Mouse (Mus musculus) adrenal gland, postnatal 10 days (tissue): ENCODE results near the gene Gm8251. TPM values are rescaled to one million over a fixed set of nuclear protein-coding genes. Genes with fewer than 3 reads are reported as not detected.
A peak's percentile ranks its signal among the peaks of the same experiment; 100 is the strongest.

Source experiments
- DNase-seq: peaks from one replicate; pipeline ENCODE4 v3.0.0; 2021; ENCODE audit warnings: mixed read lengths
- long read RNA-seq, 2 experiments: library from polyadenylated mRNA; stranded (forward); transcript quantifications; one replicate each; pipeline ENCODE4 v2.0.0; 2021
- total RNA-seq, 2 experiments: library from RNA; stranded (reverse); gene quantifications; 2 replicates each; pipeline ENCODE4 v1.2.3; 2021

Gm8251 gene
- total RNA-seq, result under 1 TPM in 1 of 2 experiments, not detected in 1; 0.03 TPM
- long read RNA-seq, experiment 1, result 0 reads
- long read RNA-seq, experiment 2, result 0 reads

GRCm38 (mm10) chr1:44061836-44062235, at the start of gene Gm8251:
Gene Gm8251, minus strand, starts transcription at chr1:44061936.
- no peak for DNase-seq

- no peak for DNase-seq
Observed at GRCm38 (mm10) chr1:44102939-44103338, 41.2 kb upstream of the Gm8251 start.

DNA sequence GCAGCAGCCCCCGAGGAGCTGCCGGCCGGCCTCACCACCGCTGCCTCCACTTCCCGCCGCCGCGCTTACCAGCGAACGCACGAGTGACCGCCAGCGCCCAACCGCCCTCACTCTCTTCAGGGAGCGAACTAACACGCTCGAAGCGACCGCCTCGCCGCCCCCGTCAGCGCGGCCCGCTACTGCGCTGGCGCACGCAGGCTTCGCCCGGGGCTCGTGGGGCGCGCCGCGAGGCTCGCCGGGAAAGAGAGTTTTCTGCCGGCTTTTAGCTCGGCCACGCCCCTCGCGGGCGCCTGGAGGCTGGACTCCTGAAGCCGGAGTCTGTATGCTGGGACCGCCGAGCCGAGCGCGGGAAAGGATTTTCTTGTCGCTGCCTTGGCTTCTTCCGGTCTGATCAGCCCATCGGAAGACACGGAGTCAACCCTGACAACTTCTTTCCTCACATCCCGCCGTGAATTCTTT, 40.6 kb upstream of the Gm8251 start, which contains the start of gene Tex30:
Tex30 (minus strand) TSS at position 183 of the 459 bp plus-strand sequence.
- peak; percentile 97 for DNase-seq

DNA sequence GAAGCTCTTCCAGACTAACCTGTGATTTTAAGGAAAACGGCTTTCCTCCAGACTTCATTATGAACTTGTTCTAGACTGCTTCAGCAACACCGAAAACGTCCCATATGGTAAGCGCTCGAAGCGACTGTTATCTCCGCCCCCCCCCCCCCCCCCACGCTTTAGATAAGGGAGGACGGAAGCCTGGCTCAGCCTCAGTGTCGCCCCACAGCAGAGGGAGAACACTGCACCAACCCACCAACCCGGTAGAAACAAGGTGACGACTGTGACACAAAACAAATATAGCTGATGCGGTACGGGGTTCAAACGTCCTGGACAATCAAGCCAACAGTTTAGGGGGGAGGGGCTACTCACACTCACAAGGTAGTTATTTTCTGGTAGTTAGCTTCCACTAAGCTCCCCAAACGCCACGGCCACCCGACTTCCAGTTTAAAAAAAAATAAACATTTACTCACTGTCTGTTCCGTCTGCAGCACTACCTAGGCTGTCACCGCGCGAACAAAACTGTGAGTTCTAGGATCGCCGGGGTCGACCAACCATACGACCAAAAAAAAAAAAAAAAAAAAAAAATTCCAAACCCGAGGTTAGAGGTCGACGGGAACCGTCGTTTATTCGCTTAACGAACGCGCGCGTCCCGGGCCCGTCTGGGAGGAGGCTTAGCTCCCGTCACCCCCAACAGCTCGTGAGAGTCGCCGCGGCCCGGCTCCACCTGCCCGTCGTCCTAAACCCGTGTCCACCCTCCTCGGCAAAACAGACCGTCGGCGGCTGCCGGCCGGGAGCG, 39.9 kb upstream of the Gm8251 start:
- peak; percentile 39 for DNase-seq

- DNase-seq, result peak; percentile 76
Observed at GRCm38 (mm10) chr1:44064625-44065024, 2.9 kb upstream of the Gm8251 start.

- no peak for DNase-seq
Observed at GRCm38 (mm10) chr1:44063439-44063838, 1.7 kb upstream of the Gm8251 start.

- DNase-seq, result no peak
Observed at GRCm38 (mm10) chr1:44057805-44058204, 3.9 kb downstream of the Gm8251 start.

GRCm38 (mm10) chr1:44046556-44046955, 15.2 kb downstream of the Gm8251 start:
- peak; percentile 77 for DNase-seq

DNA sequence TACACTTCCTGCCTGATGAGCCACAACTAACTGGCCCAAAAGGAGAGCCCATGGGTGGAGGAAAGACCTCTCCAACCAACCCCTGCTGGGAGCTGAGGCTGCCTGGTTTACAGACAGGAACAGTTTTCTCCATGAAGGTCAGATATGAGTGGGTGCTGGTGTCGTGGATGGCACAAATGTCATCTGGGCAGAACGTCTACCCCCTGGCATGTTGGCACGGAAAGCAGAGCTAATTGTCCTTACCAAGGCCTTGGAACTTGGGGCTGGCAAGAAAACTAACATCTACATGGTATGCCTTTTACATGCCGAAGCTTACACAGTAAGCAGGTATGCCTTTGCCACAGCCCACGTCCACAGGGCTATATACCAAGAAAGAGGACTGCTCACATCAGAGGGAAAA, 16.0 kb downstream of the Gm8251 start:
- peak; percentile 42 for DNase-seq

GRCm38 (mm10) chr1:44042555-44042915, 19.2 kb downstream of the Gm8251 start:
- no peak for DNase-seq

- peak; percentile 78 for DNase-seq
Observed at GRCm38 (mm10) chr1:44041797-44042554, 19.8 kb downstream of the Gm8251 start.

GRCm38 (mm10) chr1:44032948-44033347, 28.8 kb downstream of the Gm8251 start:
- DNase-seq, result no peak

- DNase-seq, result no peak
Observed at GRCm38 (mm10) chr1:44032213-44032612, 29.5 kb downstream of the Gm8251 start.

- no peak for DNase-seq
Observed at GRCm38 (mm10) chr1:44027651-44028050, 34.1 kb downstream of the Gm8251 start.

DNA sequence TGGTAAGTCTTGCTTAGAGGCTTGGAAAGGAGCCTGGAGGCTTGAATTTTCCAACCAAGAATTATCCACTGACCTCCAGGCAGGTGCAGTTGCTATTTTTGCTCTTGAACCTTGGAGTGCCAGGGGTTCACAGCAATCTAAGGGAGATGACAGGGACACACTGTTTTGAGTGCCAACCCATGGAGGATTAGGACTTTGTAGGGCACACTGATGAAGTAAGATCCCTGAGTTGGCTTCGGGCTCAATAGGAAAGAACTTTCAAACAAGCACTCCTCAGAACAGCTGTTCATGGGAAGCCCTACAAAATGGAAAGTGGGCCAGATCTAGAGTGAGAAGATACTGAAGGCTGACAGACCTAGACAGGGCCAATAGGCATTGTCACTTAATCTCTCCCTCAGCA, 39.1 kb downstream of the Gm8251 start:
- no peak for DNase-seq

GRCm38 (mm10) chr1:44019934-44020333, 41.8 kb downstream of the Gm8251 start, which contains the start of gene Mettl21c:
Gene Mettl21c, minus strand, starts transcription at chr1:44020034.
- DNase-seq, result no peak

DNA sequence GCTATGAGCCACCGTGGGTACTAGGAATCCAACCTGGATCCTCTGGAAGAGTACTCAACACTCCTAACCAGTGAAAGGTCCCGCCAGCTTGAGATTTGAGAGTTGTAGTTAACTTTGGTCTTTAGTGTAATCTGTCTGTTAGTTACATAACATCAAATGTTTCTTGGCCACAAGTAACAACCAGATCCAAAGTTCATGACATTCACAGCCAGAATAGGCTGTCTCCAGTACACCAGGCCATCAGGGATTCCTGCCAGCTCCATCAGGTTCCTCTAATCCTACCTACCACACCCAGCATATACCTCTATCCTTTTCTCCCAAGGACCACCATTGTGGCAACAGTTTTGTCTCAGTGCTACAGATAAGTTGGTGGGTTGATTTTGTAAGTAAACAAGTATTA, 46.2 kb downstream of the Gm8251 start:
- peak; percentile 35 for DNase-seq

Other genes with a start within 250 kb of the Gm8251 start
- 10 to 100 TPM; 27.6 to 28.2 TPM for gene Uxs1, start 234.1 kb downstream of the Gm8251 start, total RNA-seq
- gene Tpp2, start 128.3 kb downstream of the Gm8251 start, total RNA-seq, result 10 to 100 TPM; 42.7 to 49.8 TPM
- gene Mettl21c, start 41.9 kb downstream of the Gm8251 start, total RNA-seq, result 1 to 10 TPM; 1.5 to 1.6 TPM
- 10 to 100 TPM; 15.3 to 17.3 TPM for gene Tex30, start 40.5 kb upstream of the Gm8251 start, total RNA-seq
- 10 to 100 TPM; 21.0 to 21.8 TPM for gene Kdelc1, start 56.9 kb upstream of the Gm8251 start, total RNA-seq
- gene Bivm, start 57.0 kb upstream of the Gm8251 start, total RNA-seq, result 10 to 100 TPM; 13.2 to 19.4 TPM
- 10 to 100 TPM; 15.8 to 20.3 TPM for gene Ercc5, start 85.8 kb upstream of the Gm8251 start, total RNA-seq
- under 1 TPM in 1 of 2 experiments, not detected in 1; 0.21 TPM for gene Mettl21e, start 157.0 kb upstream of the Gm8251 start, total RNA-seq